24 mouse cellular contexts compared by ENCODE assay signal in the genomic region with DNA sequence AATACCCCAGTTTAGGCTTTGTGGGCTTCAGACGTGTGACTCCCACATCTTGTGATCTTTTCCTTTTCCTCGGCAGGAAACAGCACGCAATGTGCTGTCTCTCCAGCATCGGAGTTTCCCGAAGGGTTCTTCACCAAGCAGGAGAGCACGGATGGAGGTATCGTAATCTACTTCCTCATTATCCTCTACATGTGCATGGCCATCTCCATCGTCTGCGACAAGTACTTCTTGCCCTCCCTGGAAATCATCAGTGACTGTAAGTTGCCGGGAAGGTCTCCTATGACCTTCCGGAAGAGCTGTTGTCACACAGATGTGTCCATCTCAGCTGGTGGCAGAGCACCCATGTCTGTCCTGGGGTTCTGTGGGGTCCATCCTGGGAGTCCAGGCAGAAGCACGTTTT. TPM values are rescaled to one million over a fixed set of nuclear protein-coding genes. Genes with fewer than 3 reads are reported as not detected.
DNase-seq lines count a peak whose midpoint lies in the region; ATAC-seq lines count a peak whose summit lies in the region.
"Had no signal": no experiment of that assay in that cellular context is flagged by ENCODE, and none has a peak within 500 bp of the region (broad histone marks: within the 10 kb centered on the region; RNA-seq: fewer than 3 reads in every experiment).

No protein-coding gene starts in this region.

- H3K9me3 ChIP-seq in liver, embryonic 13.5 days (replicated peaks): no peaks in the 10 kb centered on the region
- H3K9me3 ChIP-seq in liver, embryonic 12.5 days (replicated peaks): no peaks in the 10 kb centered on the region
- H3K9me3 ChIP-seq: embryonic facial prominence, embryonic 10.5 days; embryonic facial prominence, embryonic 12.5 days; forebrain, embryonic 13.5 days; forebrain, embryonic 15.5 days; G1E had no signal

- H3K9ac ChIP-seq in liver, embryonic 13.5 days: no peak overlapping the region
- H3K9ac ChIP-seq in liver, embryonic 12.5 days: no peak overlapping the region
- H3K9ac ChIP-seq: embryonic facial prominence, embryonic 12.5 days; forebrain, embryonic 13.5 days; forebrain, embryonic 15.5 days had no signal

- H3K4me1 ChIP-seq in liver, embryonic 13.5 days (replicated peaks): peaks cover 4% of the 10 kb centered on the region
- peaks cover 8% of the 10 kb centered on the region for H3K4me1 ChIP-seq in liver, embryonic 12.5 days
- H3K4me1 ChIP-seq: embryonic facial prominence, embryonic 12.5 days; forebrain, embryonic 13.5 days; forebrain, embryonic 15.5 days had no signal

- no peak for ATAC-seq in liver, embryonic 13.5 days (ENCODE audit: low read depth)
- ATAC-seq in liver, embryonic 12.5 days: no peak
- ATAC-seq in granulocyte monocyte progenitor cell, adult 5-6 weeks (replicated peaks; ENCODE audit: poor library complexity, severe bottlenecking): peak; percentile 25; the same call in 1 of the 2 replicates
- ATAC-seq: CD4-positive, CD25-positive, alpha-beta regulatory T cell, adult 4 months had no signal

- no peaks in the 10 kb centered on the region for H3K36me3 ChIP-seq in liver, embryonic 13.5 days
- H3K36me3 ChIP-seq in liver, embryonic 12.5 days: no peaks in the 10 kb centered on the region
- H3K36me3 ChIP-seq: embryonic facial prominence, embryonic 10.5 days; embryonic facial prominence, embryonic 12.5 days; forebrain, embryonic 15.5 days; G1E had no signal

- WGBS in liver, embryonic 13.5 days (ENCODE audit: insufficient replicate concordance): 62% methylated on average over 12 of the region's 12 CpGs
- 69% methylated on average over 12 of the region's 12 CpGs for WGBS in liver, embryonic 12.5 days (ENCODE audit: insufficient replicate concordance)

- DNase-seq in heart, adult 11 months: peak; percentile 81
- no peak for DNase-seq in heart, postnatal 4 days
- no peak for DNase-seq in liver, embryonic 13.5 days
- peak; percentile 62 for DNase-seq in MEL-GATA-1-ER (ENCODE audit: extremely low read depth, low read depth)
- no peak for DNase-seq in layer of hippocampus, adult 18-20 months (ENCODE audit: low spot score in 2 of 2)
- DNase-seq in spleen, postnatal 36 days (ENCODE audit: low spot score in 2 of 2): no peak
- DNase-seq: adrenal gland, adult 2 months; adrenal gland, postnatal 10 days; adrenal gland, postnatal 25 days; B cell, adult 2 months; cerebellum, adult 11-12 months; cerebellum, adult 2 months; cerebellum, adult 9-10 months; cerebellum, postnatal 10 days; cerebellum, postnatal 25 days had no signal

- peak overlapping the region; percentile 19; the same call in 1 of the 2 replicates for H3K4me2 ChIP-seq in liver, embryonic 13.5 days
- H3K4me2 ChIP-seq in liver, embryonic 12.5 days: no peak overlapping the region
- H3K4me2 ChIP-seq: embryonic facial prominence, embryonic 12.5 days; forebrain, embryonic 13.5 days; forebrain, embryonic 15.5 days had no signal

- no peak overlapping the region for H3K4me3 ChIP-seq in liver, embryonic 13.5 days (replicated peaks)
- no peak overlapping the region for H3K4me3 ChIP-seq in liver, embryonic 12.5 days
- H3K4me3 ChIP-seq: embryonic facial prominence, embryonic 10.5 days; embryonic facial prominence, embryonic 12.5 days; forebrain, embryonic 13.5 days; forebrain, embryonic 15.5 days had no signal

- no peak overlapping the region for H3K27ac ChIP-seq in liver, embryonic 13.5 days
- no peak overlapping the region for H3K27ac ChIP-seq in liver, embryonic 12.5 days
- H3K27ac ChIP-seq: embryonic facial prominence, embryonic 10.5 days; embryonic facial prominence, embryonic 12.5 days; forebrain, embryonic 13.5 days; forebrain, embryonic 15.5 days had no signal

- H3K27me3 ChIP-seq in liver, embryonic 13.5 days: no peaks in the 10 kb centered on the region
- H3K27me3 ChIP-seq in liver, embryonic 12.5 days (replicated peaks): no peaks in the 10 kb centered on the region
- H3K27me3 ChIP-seq: CH12.LX; embryonic facial prominence, embryonic 12.5 days; forebrain, embryonic 13.5 days; forebrain, embryonic 15.5 days had no signal

RNA-seq across cellular contexts. Expression of a gene that starts 0.8 kb away (rescaled TPM):
- total RNA-seq in heart, postnatal 4 days (2021): under 1 TPM; 0.43 to 0.71 TPM
- 8.1 and 8.3 TPM in 2 replicates for polyA plus RNA-seq in liver, embryonic 13.5 days (2015; fragmentation: Nextera tagmentation; extraction: Ambion mirVana)
- 10.5 and 12.5 TPM in 2 replicates for polyA plus RNA-seq in liver, embryonic 12.5 days (2016; fragmentation: Nextera tagmentation; extraction: Ambion mirVana)
- not detected in 2 replicates for total RNA-seq in granulocyte monocyte progenitor cell, adult 5-6 weeks (2014; fragmentation: Nextera tagmentation)
- total RNA-seq in granulocyte monocyte progenitor cell, adult 5-6 weeks (2017): 0.10 and 0.39 TPM in 2 replicates
- 1 to 10 TPM in 1 of 2 experiments, under 1 TPM in 1; 0.87 to 1.0 TPM for total RNA-seq in layer of hippocampus, adult 18-20 months (2021)
- total RNA-seq: adrenal gland, adult 2 months; adrenal gland, postnatal 25 days; CH12.LX had no signal
- polyA plus RNA-seq: adrenal gland, adult 2 months; G1E had no signal

RNA-seq across cellular contexts. Expression of a gene that starts 54.8 kb away (rescaled TPM):
- total RNA-seq in heart, postnatal 4 days (2021): 10 to 100 TPM; 38.8 to 42.7 TPM
- polyA plus RNA-seq in liver, embryonic 13.5 days (2015; fragmentation: Nextera tagmentation; extraction: Ambion mirVana): 30.0 and 37.6 TPM in 2 replicates
- 42.2 and 45.0 TPM in 2 replicates for polyA plus RNA-seq in liver, embryonic 12.5 days (2016; fragmentation: Nextera tagmentation; extraction: Ambion mirVana)
- total RNA-seq in granulocyte monocyte progenitor cell, adult 5-6 weeks (2014; fragmentation: Nextera tagmentation): 14.4 and 22.0 TPM in 2 replicates
- 30.2 and 43.0 TPM in 2 replicates for total RNA-seq in granulocyte monocyte progenitor cell, adult 5-6 weeks (2017)
- total RNA-seq in layer of hippocampus, adult 18-20 months (2021): 10 to 100 TPM; 87.6 to 95.8 TPM
- total RNA-seq: CH12.LX had no signal

Comparison
In these comparisons a context has a peak if more than half of its experiments do, and no peak if none do; other contexts are left out.
1. DNase-seq: peak in heart, adult 11 months (single experiment) and MEL-GATA-1-ER (single experiment); none in heart, postnatal 4 days (single experiment), liver, embryonic 13.5 days (single experiment), layer of hippocampus, adult 18-20 months (0 of 2) and spleen, postnatal 36 days (0 of 2).